Mouse (Mus musculus) neural tube, embryonic 15.5 days (tissue): ENCODE measurements around the gene Fryl. TPM values are rescaled to one million over a fixed set of nuclear protein-coding genes. Genes with fewer than 3 reads are reported as not detected.

Experiments used
- ATAC-seq: fragments of 200-750 bp; cut with Nextera tagmentation; 2 replicates; pipeline ENCODE4 v1.8.0; 2017; ENCODE audit warnings: mild to moderate bottlenecking, moderate TSS enrichment, moderate library complexity; ENCODE audit not compliant: low FRiP score
- H3K27ac ChIP-seq: fragments of 300-500 bp; sonication (generic); replicated peaks from 2 replicates; pipeline ENCODE4 v1.5.1; 2015; ENCODE audit warnings: mild to moderate bottlenecking, inconsistent platforms
- H3K27me3 ChIP-seq: fragments of 300-500 bp; sonication (generic); replicated peaks from 2 replicates; pipeline ENCODE4 v1.6.1; 2015; ENCODE audit warnings: inconsistent platforms
- H3K36me3 ChIP-seq: fragments of 300-500 bp; sonication (generic); 2 replicates; pipeline ENCODE4 v1.6.1; 2015; ENCODE audit warnings: inconsistent platforms
- H3K4me1 ChIP-seq: fragments of 300-500 bp; sonication (generic); 2 replicates; pipeline ENCODE4 v1.6.1; 2015; ENCODE audit warnings: inconsistent platforms
- H3K4me2 ChIP-seq: fragments of 300-500 bp; sonication (generic); 2 replicates; pipeline ENCODE4 v1.6.1; 2015; ENCODE audit warnings: inconsistent platforms, mild to moderate bottlenecking, moderate library complexity
- H3K4me3 ChIP-seq: fragments of 300-500 bp; sonication (generic); replicated peaks from 2 replicates; pipeline ENCODE4 v1.5.1; 2015; ENCODE audit warnings: mild to moderate bottlenecking, inconsistent platforms
- H3K9ac ChIP-seq: fragments of 300-500 bp; sonication (generic); replicated peaks from 2 replicates; pipeline ENCODE4 v1.6.1; 2015; ENCODE audit warnings: mild to moderate bottlenecking, inconsistent platforms
- H3K9me3 ChIP-seq: fragments of 300-500 bp; sonication (generic); replicated peaks from 2 replicates; pipeline ENCODE4 v1.6.1; 2016; ENCODE audit warnings: inconsistent platforms
- WGBS: fragments of 180-500 bp; shearing (Covaris S2); methylation state at CpG from one replicate; pipeline ENCODE4 v1.1.7; 2015; ENCODE audit warnings: mixed read lengths; 5-methylcytosine and 5-hydroxymethylcytosine counted together
- polyA plus RNA-seq: library from polyadenylated mRNA; unstranded; fragments of >200 nt; fragmentation: Nextera tagmentation; extraction: Ambion mirVana; gene quantifications from 2 replicates; pipeline ENCODE4 v1.2.1, GENCODE M21; 2015

Fryl gene
- polyA plus RNA-seq, 1 experiment from 2014 or later: 37.8 TPM

DNA sequence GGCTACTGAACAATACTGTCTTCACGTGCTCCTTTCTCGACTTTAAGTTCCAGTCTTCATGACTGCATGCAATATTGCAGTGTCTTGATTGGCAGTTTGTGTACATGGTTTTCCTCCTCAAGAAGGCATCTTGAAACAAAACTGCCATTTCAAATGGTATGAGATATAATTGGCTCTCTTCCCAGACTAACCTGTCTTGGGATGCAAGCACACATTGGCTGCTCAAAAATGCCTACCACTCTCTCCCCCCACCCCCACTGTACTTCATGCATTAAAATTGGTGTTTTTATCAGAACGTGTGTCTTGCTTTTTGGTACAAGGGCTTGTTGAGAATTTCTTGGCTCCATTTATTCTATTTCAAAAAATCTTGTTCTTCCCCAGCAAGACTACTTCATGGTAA lies 51.4 kb downstream of the Fryl start:
- H3K9ac ChIP-seq: no peak overlapping the region
- no peak overlapping the region for H3K4me3 ChIP-seq
- H3K4me1 ChIP-seq: peaks cover 9% of the 10 kb centered on the region; the same call in 1 of the 2 replicates
- H3K36me3 ChIP-seq: no peaks in the 10 kb centered on the region
- no peak for ATAC-seq
- H3K4me2 ChIP-seq: no peak overlapping the region
- H3K27me3 ChIP-seq: no peaks in the 10 kb centered on the region
- H3K27ac ChIP-seq: no peak overlapping the region
- WGBS: 78% methylated on average over 3 of the region's 3 CpGs
- no peaks in the 10 kb centered on the region for H3K9me3 ChIP-seq

DNA sequence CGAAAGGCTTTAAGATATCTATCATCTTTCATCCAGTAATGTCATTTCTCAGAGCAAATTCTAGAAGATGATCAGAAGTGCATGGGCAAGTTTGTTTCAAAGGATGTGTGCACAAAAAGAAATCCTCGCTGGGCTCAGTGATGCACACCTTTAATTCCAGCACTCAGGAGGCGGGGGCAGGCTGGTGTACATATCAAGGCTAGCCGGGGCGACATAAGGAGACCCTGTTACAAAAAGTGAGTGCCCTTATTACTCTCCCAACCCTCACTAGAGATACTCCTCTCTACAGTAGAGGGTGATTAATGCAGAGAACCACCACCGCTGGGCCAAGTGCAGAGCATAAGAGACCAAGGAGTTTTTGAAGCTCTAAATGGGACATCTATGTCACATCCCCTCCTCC lies 53.9 kb downstream of the Fryl start:
- no peak overlapping the region for H3K9ac ChIP-seq
- no peak for ATAC-seq
- 91% methylated on average over 6 of the region's 6 CpGs for WGBS

DNA sequence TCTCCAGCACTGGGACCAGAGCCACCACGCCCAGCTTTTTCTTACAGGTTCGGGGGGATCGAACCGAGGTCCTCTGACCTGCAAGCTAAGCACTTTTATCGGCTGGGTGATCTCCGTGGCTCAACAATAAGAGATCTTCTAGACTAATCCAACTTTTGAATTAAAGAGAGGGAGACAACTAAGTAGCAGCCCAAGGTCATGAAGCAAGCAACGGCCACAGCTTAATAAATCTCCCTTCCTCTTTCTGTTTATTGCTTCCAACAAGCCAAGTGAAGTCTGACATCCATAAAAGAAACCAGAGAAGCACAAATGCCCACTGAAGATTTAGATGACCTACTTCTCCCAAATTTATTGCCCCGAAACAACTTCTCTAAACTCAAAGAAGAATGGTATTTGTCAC lies 54.3 kb downstream of the Fryl start:
- no peaks in the 10 kb centered on the region for H3K4me1 ChIP-seq
- no peaks in the 10 kb centered on the region for H3K27me3 ChIP-seq
- H3K9ac ChIP-seq: no peak overlapping the region
- H3K36me3 ChIP-seq: no peaks in the 10 kb centered on the region
- no peak overlapping the region for H3K4me3 ChIP-seq
- no peak overlapping the region for H3K4me2 ChIP-seq
- WGBS: 85% methylated on average over 8 of the region's 8 CpGs
- H3K9me3 ChIP-seq: no peaks in the 10 kb centered on the region
- ATAC-seq: no peak
- no peak overlapping the region for H3K27ac ChIP-seq

More for the DNA sequence above, 53.9 kb downstream of the Fryl start:
- Histone ChIP-seq H3K36me3 (no peaks in the 10 kb centered on the region), H3K4me1 (no peaks in the 10 kb centered on the region), H3K4me3 (no peak overlapping the region), H3K27ac (no peak overlapping the region), H3K9me3 (no peaks in the 10 kb centered on the region), H3K27me3 (no peaks in the 10 kb centered on the region), H3K4me2 (no peak overlapping the region)

DNA sequence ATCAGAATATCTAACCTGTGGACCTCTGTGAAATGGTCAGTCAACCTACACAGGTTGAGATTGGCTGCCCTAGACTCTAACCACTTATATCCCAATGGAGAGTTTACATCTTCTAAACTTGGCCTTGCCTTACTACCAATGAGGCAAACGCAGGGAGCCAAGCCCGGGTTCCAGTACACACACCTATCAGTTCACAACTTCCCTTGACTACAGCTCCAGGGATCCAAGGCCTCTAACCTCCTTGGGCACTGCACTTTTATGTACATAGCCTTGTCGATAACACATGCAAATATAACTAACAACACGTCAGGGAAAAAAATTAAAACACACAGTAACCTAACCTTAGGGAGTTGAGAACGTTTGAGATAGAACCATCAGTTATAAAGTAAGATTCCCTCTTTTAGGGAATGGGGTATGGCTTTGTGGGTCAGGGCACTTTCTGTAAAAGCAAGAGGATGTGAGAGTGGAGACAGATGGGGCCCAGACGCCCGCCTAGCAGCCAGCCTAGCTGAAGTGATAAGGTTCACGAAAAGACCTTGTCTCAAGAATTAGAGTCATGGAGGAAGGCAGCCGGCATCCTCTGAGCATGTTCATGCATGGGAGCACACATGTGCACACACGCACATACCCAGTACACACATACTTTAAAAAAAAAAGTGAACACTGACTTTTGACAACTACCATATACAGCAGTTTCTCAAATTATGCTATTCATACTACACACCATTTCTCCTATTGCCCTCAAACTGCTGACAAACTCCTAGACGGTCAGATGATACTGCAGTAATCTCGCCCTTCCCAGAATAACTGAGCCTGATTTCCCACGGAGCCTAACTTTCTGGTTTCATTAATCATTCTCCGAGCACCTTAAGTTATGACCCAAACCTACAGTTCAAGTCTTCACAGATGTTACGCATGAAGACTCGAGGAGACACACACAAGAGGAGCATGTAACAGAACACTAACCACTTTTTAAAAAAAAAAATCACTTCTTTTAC lies 55.7 kb downstream of the Fryl start:
- no peak overlapping the region for H3K27ac ChIP-seq
- WGBS: 87% methylated on average over 16 of the region's 16 CpGs
- no peak overlapping the region for H3K9ac ChIP-seq
- H3K27me3 ChIP-seq: no peaks in the 10 kb centered on the region
- no peaks in the 10 kb centered on the region for H3K9me3 ChIP-seq
- H3K4me3 ChIP-seq: no peak overlapping the region
- no peaks in the 10 kb centered on the region for H3K4me1 ChIP-seq
- no peak for ATAC-seq
- no peaks in the 10 kb centered on the region for H3K36me3 ChIP-seq
- H3K4me2 ChIP-seq: no peak overlapping the region

DNA sequence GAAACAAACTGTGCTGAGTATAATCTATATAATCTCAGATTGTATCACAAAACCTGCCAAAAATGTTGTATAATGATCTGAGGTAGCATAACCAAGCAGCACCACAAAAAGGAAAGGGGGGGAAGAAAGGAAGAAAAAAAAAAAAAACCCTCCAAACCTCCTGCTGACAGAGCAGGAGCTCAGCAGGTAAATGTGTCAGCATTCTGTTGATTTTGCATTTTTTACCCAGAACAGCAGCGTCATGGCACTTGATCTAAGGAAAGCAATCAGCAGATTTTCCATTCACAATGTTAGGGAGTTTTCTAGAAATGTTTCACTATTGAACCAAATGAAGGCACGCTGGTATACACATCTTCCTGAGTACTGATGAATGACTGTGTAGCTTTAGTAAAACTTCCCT lies 56.8 kb downstream of the Fryl start:
- H3K9me3 ChIP-seq: no peaks in the 10 kb centered on the region
- no peaks in the 10 kb centered on the region for H3K4me1 ChIP-seq
- H3K4me3 ChIP-seq: no peak overlapping the region
- WGBS: 89% methylated on average over 2 of the region's 2 CpGs
- no peak overlapping the region for H3K9ac ChIP-seq
- H3K27me3 ChIP-seq: no peaks in the 10 kb centered on the region
- H3K27ac ChIP-seq: no peak overlapping the region
- no peak for ATAC-seq
- no peak overlapping the region for H3K4me2 ChIP-seq
- H3K36me3 ChIP-seq: peaks cover 2% of the 10 kb centered on the region; the same call in 1 of the 2 replicates

DNA sequence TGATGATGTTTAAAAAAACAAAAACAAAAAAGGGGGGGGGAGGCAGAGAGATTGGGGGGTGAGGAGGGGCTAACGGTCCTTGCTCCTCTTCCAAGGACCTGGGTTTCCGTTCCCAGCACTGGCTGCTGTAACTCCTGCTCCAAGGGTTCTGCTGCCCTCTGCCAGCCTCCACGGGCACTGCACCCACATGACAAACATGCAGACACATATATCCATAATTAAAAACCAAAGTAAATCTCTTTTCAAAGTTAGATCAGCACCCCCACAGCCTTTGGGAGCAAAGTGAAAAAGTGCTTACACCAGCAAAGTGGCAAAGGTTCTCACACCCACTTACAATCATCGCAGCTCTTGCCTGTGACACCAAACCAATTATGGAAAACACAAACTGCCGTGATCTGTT lies 57.7 kb downstream of the Fryl start:
- no peak for ATAC-seq
- WGBS: 92% methylated on average over 5 of the region's 5 CpGs

DNA sequence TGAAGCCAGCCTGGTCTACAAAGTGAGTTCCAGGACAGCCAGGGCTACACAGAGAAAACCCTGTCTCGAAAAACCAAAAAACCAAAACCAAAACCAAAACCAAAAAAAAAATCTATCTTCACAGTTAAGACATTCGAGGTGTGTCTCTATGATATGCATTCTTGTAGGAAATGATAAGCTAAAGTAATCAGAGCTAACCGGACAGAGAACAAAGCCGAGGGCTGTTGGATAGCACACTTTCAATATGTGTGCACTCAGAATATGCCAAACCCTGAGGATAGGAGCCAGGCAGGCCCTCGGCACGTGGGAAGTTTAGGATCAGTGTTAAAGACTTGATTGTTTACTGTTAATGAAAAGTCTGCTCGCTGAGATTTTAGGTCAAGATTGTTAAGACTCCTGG lies 58.6 kb downstream of the Fryl start:
- H3K9me3 ChIP-seq: no peaks in the 10 kb centered on the region
- no peak overlapping the region for H3K4me3 ChIP-seq
- H3K9ac ChIP-seq: no peak overlapping the region
- ATAC-seq: no peak
- WGBS: 94% methylated on average over 7 of the region's 7 CpGs
- H3K4me2 ChIP-seq: no peak overlapping the region
- peaks cover 6% of the 10 kb centered on the region; the same call in 1 of the 2 replicates for H3K36me3 ChIP-seq
- H3K27ac ChIP-seq: no peak overlapping the region
- H3K4me1 ChIP-seq: no peaks in the 10 kb centered on the region
- H3K27me3 ChIP-seq: no peaks in the 10 kb centered on the region

More for the DNA sequence above, 57.7 kb downstream of the Fryl start:
- no peaks in the 10 kb centered on the region for H3K9me3 ChIP-seq
- no peak overlapping the region for H3K9ac ChIP-seq
- no peak overlapping the region for H3K4me2 ChIP-seq
- peaks cover 6% of the 10 kb centered on the region; the same call in 1 of the 2 replicates for H3K36me3 ChIP-seq
- no peak overlapping the region for H3K27ac ChIP-seq
- H3K27me3 ChIP-seq: no peaks in the 10 kb centered on the region
- no peaks in the 10 kb centered on the region for H3K4me1 ChIP-seq
- H3K4me3 ChIP-seq: no peak overlapping the region

DNA sequence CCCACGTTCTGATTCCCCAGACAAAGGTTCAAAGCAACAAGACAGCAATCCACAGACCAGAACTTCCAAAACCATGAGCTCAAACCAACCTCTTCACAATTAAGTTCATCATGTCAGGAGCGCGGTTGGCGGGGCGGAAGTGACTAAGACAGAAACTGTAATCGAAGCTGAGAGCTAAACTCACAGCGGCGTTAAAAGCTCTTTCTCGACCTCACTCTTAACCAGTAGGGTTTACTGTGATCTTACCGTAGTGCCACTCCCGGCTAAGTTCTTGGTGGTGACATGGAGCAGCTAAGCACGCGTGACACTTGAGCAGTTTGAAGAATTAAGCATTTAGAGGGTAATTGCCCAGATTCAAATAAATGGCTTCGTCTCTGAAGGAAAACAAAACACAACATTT lies 61.7 kb downstream of the Fryl start:
- ATAC-seq: no peak
- Histone ChIP-seq H3K27me3 (no peaks in the 10 kb centered on the region), H3K9me3 (no peaks in the 10 kb centered on the region), H3K27ac (no peak overlapping the region), H3K9ac (no peak overlapping the region), H3K4me2 (no peak overlapping the region), H3K4me1 (no peaks in the 10 kb centered on the region), H3K36me3 (peaks cover 6% of the 10 kb centered on the region; the same call in 1 of the 2 replicates), H3K4me3 (no peak overlapping the region)
- 90% methylated on average over 14 of the region's 14 CpGs for WGBS

DNA sequence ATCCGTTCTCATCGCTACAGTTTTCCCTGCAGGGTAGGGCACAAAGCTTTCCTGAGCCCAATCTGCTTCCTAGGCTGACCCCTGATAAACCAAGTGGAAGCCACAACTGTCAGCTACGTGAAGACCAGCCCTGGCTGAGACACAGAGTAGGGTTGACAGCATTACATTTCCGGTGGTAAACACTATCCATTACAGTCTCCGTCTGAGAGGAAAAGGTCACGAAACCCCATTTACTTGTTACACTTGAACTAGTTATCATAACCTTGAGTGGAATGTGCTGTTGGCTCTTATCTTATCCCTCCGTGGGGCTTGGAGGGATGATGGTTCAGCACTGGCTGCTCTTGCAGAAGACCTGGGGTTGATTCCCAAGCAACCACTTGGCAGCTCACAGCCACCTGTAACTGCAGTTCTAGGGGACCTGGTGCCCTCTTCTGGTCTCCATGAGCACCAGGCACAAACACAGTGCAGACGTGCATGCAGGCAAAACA lies 62.3 kb downstream of the Fryl start:
- WGBS: 85% methylated on average over 8 of the region's 8 CpGs
- Histone ChIP-seq H3K27me3 (no peaks in the 10 kb centered on the region), H3K9ac (no peak overlapping the region), H3K4me1 (no peaks in the 10 kb centered on the region), H3K36me3 (peaks cover 6% of the 10 kb centered on the region; the same call in 1 of the 2 replicates), H3K4me2 (no peak overlapping the region), H3K9me3 (no peaks in the 10 kb centered on the region), H3K27ac (no peak overlapping the region), H3K4me3 (no peak overlapping the region)
- ATAC-seq: no peak

DNA sequence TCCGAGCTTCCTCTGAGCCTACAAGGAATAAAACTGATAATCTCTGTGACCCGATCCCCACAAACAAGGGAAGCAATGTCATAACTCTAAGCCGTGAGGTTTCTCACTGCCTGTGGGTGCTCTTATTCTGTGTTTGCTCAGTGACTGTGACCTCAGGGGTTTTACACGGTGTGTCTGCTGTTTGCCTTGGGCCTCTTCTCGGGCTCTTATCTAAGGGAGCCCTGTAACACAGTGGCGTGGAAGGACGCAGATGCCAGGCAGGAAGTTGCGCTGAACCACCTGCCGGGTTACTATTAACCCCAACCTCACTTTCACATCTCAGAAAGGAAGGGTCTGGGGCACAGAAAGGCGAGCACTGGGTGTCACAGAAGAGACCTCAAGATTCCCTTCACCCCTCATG lies 62.8 kb downstream of the Fryl start:
- Histone ChIP-seq H3K36me3 (peaks cover 6% of the 10 kb centered on the region; the same call in 1 of the 2 replicates), H3K4me3 (no peak overlapping the region), H3K4me1 (no peaks in the 10 kb centered on the region), H3K4me2 (no peak overlapping the region), H3K9me3 (no peaks in the 10 kb centered on the region), H3K27ac (no peak overlapping the region), H3K27me3 (no peaks in the 10 kb centered on the region), H3K9ac (no peak overlapping the region)
- ATAC-seq: no peak
- 78% methylated on average over 10 of the region's 10 CpGs for WGBS

DNA sequence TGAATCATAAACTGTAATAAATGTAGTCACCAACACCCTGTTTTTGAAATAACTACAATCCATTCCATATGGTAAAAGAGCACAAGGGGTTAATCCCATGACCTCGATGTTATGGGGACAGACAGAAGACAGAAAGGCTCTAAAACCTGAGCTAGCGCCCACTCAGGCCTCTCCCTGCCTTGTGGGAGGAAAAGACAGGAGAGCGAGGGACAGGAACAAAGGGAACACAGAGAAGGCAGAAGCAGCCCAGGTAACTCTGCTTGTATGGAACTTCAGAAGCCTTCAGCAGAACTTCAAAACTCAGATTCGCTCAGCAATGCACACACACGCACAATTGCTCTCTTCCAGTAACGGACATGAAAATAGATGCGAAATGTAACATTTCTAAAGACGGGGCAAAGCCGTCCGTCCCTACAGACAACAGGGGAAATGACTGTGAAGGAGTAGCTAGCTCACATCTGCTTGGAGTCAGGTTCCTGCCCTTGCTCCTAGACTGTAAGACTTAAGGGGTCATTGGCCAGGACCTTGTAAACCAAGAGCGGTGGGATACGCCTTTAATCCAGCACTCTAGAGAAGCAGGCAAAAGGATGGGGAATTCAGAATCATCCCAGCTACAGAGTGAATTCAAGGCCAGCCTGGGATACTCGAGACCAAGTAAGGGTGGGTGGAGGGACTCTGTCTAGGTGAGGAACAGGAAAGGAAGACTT lies 63.4 kb downstream of the Fryl start:
- 89% methylated on average over 13 of the region's 13 CpGs for whole genome bisulfite sequencing

More for the DNA sequence above, 63.4 kb downstream of the Fryl start:
- no peak for ATAC-seq
- no peaks in the 10 kb centered on the region for H3K9me3 ChIP-seq
- no peak overlapping the region for H3K9ac ChIP-seq
- no peak overlapping the region for H3K4me3 ChIP-seq
- H3K4me2 ChIP-seq: no peak overlapping the region
- H3K36me3 ChIP-seq: peaks cover 6% of the 10 kb centered on the region; the same call in 1 of the 2 replicates
- H3K4me1 ChIP-seq: no peaks in the 10 kb centered on the region
- no peak overlapping the region for H3K27ac ChIP-seq
- H3K27me3 ChIP-seq: no peaks in the 10 kb centered on the region
